Mouse (Mus musculus): ENCODE data around the gene Gsdma2.

Gsdma2 gene

DNA sequence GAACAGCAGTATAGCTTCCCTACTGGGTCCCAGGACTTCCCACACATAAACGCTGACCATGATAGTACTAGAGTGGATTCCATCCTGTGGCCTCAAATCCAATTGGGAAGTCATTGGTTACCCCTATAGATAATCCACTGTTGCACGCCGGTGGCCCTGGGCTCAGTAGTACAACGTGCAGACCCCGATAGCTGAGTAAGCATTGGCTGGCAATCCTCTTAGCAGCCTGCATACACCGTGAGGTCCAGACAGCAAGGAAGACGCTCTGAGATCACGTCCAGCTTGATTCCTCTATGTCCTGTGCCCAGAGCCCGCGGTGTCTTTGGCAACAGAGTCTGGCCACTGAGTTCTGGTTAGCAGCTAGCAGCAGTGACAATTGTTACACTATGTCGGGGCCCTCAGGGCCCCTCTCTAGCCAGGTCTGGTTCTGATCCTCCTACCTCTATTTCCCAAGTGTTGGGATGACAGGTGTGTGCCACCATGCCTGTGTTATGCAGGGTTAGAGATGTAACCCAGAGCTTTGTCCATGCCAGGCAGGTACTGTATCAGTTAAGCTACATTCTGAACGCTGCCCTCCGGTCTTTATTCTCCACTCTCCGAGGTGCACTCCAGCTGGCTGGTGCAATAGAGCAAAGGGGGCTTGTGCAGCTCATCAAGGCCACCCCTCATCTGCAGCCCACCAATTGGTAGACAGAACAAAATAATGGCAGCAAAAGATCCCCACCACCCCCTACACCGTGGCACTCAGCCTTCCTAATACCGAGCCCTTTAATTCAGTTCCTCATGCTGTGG lies 52.5 kb downstream of the Gsdma2 start:
- no peak for DNase-seq (ENCODE audit: extremely low spot score, low read depth, low spot score)

DNA sequence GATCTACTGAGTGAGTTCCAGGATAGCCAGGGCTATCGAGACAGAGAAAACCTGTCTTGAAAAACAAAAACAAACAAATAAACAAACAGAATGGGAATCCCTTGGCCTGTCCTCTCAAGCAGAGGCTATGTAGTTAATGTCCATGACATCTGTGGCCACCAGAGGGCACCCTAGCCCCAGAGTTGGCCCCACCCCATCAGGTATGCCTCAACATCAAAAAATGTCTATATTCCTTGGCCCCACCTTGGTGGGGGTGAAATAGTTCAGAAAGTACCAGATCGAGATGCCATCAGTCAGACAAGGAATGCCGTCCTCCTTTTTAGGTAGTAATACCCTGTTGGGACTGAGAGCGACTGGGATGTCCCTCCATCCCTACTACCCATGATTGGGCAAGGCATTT lies 53.4 kb downstream of the Gsdma2 start:
- no peak for DNase-seq (ENCODE audit: extremely low spot score, low read depth, low spot score)

DNA sequence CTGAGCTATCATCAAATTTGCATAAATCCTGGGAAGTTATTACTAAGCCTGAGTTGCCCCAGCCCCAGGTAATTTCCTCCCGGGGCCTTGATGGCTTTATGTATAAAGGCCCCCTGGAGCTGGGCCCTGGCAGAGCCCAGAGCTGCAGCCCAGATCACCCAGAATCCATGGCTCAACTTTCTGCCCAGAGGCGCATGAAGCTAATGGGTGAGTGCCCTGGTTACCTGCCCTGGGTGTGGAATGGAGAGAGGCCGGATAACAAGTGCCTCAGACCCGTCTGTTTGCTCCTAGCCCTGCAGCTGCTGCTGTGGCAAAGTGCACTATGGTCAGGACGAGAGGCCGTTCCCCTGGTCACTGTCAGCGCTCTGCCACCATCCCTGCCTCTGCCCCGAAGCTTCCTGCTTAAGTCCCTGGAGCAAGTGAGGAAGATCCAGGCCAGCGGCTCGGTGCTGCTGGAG lies 54.7 kb downstream of the Gsdma2 start, which contains the start of gene Csf3:
Gene Csf3 (plus strand): TSS at position 51 of the 458 bp plus-strand sequence.
- no peak for DNase-seq (ENCODE audit: extremely low spot score, low read depth, low spot score)

DNA sequence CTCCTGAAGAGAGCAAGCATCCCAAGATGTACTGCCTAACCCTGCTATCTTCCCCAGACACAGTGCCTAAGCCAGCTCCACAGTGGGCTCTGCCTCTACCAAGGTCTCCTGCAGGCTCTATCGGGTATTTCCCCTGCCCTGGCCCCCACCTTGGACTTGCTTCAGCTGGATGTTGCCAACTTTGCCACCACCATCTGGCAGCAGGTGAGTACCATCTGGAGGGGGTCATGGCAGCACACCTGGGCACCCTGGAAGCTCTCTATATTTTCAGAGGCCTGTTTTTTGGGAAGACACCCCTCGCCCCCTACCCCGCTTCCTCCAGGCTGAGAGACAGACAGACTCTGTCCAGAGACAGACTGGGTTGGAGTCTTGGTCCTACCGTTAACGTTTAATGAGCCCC lies 55.8 kb downstream of the Gsdma2 start:
- DNase-seq (ENCODE audit: extremely low spot score, low read depth, low spot score) = no peak

DNA sequence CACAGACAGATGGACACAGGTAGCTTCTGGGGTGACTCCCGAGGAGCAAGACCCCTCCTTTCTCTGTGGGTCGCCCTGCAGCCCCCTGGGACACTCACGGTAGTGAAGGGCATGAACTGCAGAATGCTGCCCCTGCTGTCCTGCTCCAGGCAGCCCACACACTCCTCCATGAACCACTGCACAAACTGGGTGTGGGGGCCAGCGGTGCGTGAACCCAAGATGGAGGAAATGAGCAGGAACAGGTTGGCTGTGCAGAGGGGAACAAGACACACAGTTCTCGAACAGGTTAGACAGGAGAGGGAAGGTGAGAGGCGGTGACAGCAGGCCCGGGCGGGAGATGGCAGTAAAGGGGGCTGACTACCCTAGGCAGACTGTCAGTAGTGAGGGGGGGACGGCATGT lies 58.5 kb downstream of the Gsdma2 start:
- DNase-seq (ENCODE audit: extremely low spot score, low read depth, low spot score) = no peak

Measured in hindlimb bud, embryonic 11.5 days (tissue).